Mouse (Mus musculus) thymus, postnatal 25 days (tissue): ENCODE data around the gene Ush2a.

Experiments
- DNase-seq: peaks from one replicate; pipeline ENCODE4 v3.0.0; 2022

Ush2a gene

GRCm38 (mm10) chr1:188777556-188778161 is 515.8 kb downstream of the Ush2a start:
- DNase-seq: no peak

GRCm38 (mm10) chr1:188785056-188785455 is 523.2 kb downstream of the Ush2a start:
- no peak for DNase-seq

DNA sequence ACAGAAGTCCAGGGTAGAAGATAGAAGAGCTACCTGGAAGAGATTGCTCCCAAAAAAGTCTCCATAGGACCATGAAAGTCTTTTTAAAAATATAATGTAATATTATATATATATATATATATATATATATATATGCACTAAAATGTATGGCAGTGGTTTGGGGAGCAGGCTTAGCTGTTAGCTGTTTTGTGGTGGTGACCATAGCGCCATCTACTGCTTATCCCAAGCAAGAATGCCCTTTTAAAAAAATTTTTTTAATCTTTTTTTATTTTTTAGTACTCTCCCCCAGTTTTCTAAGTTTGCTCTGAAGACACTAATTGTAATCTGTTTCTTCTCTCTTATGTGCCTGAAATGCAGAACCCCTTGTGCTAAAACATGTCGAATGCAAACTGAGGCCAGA is 543.2 kb downstream of the Ush2a start:
- DNase-seq: no peak

DNA sequence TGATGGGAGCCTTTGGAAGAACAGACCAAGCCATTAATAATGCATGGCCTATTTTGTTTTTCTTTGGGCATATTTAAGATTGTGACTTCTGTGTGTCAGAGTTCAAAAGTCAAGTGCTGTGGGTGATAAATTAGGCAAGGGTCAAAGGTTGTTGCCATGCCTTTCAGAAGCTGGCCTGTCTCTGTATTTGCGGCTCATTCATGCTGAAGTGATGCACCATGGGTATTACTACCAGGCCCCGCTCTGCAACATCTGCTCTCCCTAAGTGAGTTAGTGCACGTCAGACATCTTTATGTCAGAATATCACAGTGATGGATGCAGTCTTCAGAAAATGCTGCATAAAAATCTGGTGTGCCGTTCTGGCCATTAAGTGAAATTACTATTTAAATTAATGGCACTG is 544.0 kb downstream of the Ush2a start:
- DNase-seq: no peak

DNA sequence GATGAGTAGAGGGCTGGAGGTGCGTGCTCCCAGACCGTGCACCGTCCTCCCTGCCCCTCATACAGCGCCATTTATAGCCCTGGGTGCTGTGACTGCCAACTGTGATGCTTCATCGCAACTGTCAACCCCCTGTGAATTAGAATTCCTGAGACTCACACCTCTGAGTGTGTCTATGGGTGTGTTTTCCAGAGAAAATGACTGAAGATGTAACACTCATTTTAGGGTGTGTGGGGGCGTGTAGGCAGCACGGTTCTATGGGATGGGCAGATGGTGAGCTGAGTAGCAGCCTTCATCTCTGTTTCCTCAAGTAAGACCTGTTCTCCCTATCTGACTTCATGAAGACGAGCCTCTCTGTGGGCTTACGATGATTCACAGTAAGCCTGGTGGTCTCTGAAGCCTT is 548.8 kb downstream of the Ush2a start:
- DNase-seq: no peak

DNA sequence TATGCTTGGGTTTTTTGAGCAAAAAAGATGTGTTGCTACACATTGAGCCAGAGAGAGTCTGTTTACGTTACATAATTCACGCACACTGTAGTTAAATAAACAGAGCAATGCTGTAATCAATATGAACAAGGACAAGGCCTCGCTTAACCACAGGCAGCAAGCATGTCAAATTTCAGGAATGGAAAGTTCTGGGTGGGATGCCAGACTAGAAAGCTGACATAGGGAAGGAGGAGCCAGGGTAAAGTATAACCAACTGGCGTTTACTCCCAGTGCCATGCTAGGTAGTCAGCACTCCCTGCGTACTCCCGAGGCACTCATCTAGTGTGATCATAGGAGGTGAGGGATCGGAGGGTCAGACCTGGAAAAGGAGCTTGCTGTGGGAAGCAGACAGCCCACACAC is 553.2 kb downstream of the Ush2a start:
- no peak for DNase-seq

DNA sequence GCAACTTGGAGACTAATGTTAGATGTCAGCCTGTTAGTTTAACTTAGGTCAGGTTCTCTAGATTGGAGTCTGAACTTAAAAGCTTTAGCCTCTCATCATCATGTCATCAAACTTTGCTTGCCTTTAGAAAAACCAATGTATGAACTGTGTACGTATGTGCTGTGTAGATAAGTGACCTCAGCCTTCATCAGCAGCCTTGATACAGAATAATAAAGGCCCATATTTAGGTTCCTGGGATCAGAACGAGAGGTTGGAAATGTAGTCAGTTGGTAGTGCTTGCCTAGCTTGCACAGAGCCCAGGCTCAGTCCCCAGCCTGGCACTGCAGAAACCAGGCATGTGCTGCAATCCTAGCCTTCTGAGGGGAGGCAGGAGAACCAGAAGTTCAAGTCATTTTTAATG is 562.4 kb downstream of the Ush2a start:
- no peak for DNase-seq

DNA sequence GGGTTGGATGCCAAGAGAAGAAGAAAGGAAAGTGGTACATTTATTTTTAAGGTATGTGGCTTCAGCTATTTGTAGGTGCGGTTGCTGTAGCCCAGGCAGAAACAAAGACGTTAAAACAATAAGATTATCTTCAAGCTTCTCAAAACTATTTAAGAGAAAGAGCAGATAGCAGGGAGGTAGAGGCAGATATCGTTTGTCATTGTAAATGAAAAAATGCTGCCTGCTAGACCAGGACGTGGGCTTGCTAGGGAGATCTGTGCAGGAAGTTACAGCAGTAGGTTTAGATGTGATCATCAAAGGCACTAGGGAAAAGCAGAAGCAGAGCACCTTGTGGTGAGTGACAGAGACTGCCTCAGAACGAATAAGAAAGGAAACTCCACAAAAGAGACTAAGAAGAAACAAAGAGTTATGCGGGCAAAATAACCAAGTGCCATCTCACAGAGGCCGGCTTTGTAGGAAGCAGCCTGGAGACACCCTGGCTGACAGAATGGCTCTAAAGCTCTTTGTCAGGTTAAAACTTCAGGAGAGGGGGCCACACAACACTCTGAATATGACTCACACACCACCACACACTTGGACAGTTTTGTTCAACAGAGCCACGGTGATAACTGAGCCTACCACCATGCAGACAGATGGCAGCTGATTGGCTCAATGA is 563.2 kb downstream of the Ush2a start:
- no peak for DNase-seq

GRCm38 (mm10) chr1:188830527-188831407 is 568.9 kb downstream of the Ush2a start:
- DNase-seq: no peak

GRCm38 (mm10) chr1:188833906-188834305 is 572.1 kb downstream of the Ush2a start:
- DNase-seq: no peak

- no peak for DNase-seq
Measured at GRCm38 (mm10) chr1:188834770-188835169, 572.9 kb downstream of the Ush2a start.

DNA sequence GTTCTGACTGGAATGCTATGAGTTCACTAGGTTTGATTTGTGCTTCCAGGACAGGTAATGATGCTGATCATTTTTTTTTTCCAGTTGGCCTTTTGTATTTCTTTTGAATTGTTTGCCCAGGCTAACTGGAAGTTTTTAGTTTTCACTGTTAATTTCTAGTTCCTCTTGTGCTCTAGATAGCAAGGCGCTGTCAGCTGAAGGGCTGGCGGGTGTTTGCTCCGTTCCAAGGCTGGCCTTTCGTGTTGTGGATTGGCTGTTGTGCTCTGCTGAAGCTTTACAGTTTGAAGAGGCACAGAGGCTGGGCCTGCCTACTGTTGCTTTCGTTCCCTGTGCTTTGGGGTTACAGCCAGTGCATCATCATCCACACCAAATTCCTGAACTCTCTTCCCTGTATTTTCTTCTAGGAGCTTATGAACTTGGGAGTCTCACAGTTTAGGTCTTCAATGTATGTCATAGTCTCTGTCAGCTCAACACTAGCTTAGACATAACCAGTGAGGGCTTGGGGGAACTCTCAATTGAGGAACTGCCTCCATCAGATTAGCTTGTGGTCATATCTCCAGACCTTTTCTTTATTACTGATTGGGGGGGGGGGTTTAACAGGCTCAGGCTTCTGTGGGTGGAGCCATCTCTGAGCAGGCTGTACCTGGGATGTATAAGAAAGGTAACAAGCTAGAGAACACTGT is 575.9 kb downstream of the Ush2a start:
- DNase-seq: no peak

DNA sequence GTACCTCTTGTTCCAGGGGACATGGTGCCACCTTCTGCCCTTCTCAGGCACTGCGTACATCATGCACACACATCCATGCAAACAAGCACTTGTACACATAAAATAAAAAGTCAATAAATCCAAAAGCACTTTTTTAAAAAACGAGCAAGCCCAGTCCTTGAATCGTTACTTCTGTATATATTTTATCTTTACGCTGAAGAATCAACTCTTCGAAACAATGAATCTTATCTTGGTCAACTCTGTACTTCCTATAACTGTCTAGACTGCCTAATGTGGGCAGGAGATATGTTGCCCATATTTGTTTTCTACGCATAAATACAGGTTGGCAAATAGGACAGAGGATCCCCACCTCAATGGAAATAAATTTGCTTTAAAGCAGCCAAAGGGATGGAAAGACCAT is 585.4 kb downstream of the Ush2a start:
- no peak for DNase-seq

GRCm38 (mm10) chr1:188852776-188853175 is 591.0 kb downstream of the Ush2a start:
- no peak for DNase-seq

- DNase-seq: no peak
Measured at GRCm38 (mm10) chr1:188854240-188854639, 592.4 kb downstream of the Ush2a start.

DNA sequence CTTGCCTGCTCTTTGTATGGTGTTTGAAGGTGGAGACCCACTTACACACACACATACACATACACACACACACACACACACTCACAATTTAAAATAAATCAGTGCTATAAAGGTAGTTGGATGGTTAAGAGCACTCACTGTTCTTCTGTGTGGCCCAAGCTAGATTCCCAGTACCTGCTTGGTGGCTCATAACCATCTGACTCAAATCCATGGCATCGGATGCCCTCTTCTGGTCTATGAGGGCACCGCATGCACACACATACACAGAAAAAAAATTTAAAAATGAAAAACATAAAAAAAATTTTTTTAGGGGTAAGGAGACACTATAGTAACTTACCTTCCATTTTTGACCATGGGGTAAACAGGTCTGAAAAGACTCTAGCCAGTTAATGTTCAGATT is 593.2 kb downstream of the Ush2a start:
- DNase-seq: no peak

GRCm38 (mm10) chr1:188859718-188860117 is 597.9 kb downstream of the Ush2a start:
- DNase-seq: no peak

- no peak for DNase-seq
Measured at GRCm38 (mm10) chr1:188865881-188866280, 604.1 kb downstream of the Ush2a start.

- no peak for DNase-seq
Measured at GRCm38 (mm10) chr1:188866515-188866914, 604.7 kb downstream of the Ush2a start.

- DNase-seq: no peak
Measured at GRCm38 (mm10) chr1:188878531-188879055, 616.8 kb downstream of the Ush2a start.

- DNase-seq: no peak
Measured at GRCm38 (mm10) chr1:188896906-188897551, 635.2 kb downstream of the Ush2a start.

GRCm38 (mm10) chr1:188904091-188904490 is 642.3 kb downstream of the Ush2a start:
- no peak for DNase-seq

- no peak for DNase-seq
Measured at GRCm38 (mm10) chr1:188906175-188906574, 644.4 kb downstream of the Ush2a start.
